Mouse (Mus musculus) liver, embryonic 14.5 days (tissue): ENCODE data around the gene Commd1.

Experiments
- CTCF ChIP-seq: IDR thresholded peaks from 2 replicates; pipeline ENCODE4 v1.5.1; 2016; ENCODE audit warnings: antibody characterized with exemption, low read depth, control low read depth
- EP300 ChIP-seq: IDR thresholded peaks from 2 replicates; pipeline ENCODE4 v1.6.1; 2016; ENCODE audit warnings: antibody characterized with exemption, low read depth

- TF ChIP-seq CTCF (no peak), EP300 (no peak)
Observed at GRCm38 (mm10) chr11:22874747-22875146, 107.4 kb downstream of the Commd1 start.
